Mouse (Mus musculus) intestine, postnatal 0 days (tissue): ENCODE measurements at regions not wholly inside any gene's neighbourhood (a gene's known extent, or its start where the extent isn't known, plus 50 kb on each side); places are given as distances from the start of the nearest gene placed in this dataset.

Source experiments
- ATAC-seq: fragments of 200-750 bp; cut with Nextera tagmentation; 2 replicates; pipeline ENCODE4 v1.8.0; 2017; ENCODE audit warnings: mild to moderate bottlenecking, moderate TSS enrichment, moderate library complexity
- H3K27ac ChIP-seq: fragments of 300-500 bp; sonication (generic); 2 replicates; pipeline ENCODE4 v1.5.1; 2014; ENCODE audit warnings: mild to moderate bottlenecking, low read depth, low read length, moderate library complexity
- H3K27me3 ChIP-seq: fragments of 300-500 bp; sonication (generic); replicated peaks from 2 replicates; pipeline ENCODE4 v1.6.1; 2014; ENCODE audit warnings: low read length, mixed read lengths; ENCODE audit not compliant: control insufficient read depth, insufficient read depth
- H3K36me3 ChIP-seq: fragments of 300-500 bp; sonication (generic); 2 replicates; pipeline ENCODE4 v1.6.1; 2014; ENCODE audit warnings: mild to moderate bottlenecking, moderate library complexity; ENCODE audit not compliant: control insufficient read depth, insufficient read depth
- H3K4me1 ChIP-seq: fragments of 300-500 bp; sonication (generic); replicated peaks from 2 replicates; pipeline ENCODE4 v1.6.1; 2014; ENCODE audit warnings: antibody characterized with exemption, low read length, mixed read lengths; ENCODE audit not compliant: control insufficient read depth, insufficient read depth
- H3K4me2 ChIP-seq: fragments of 300-500 bp; sonication (generic); replicated peaks from 2 replicates; pipeline ENCODE4 v1.6.1; 2014; ENCODE audit warnings: low read depth, mild to moderate bottlenecking, moderate library complexity
- H3K4me3 ChIP-seq: fragments of 300-500 bp; sonication (generic); 2 replicates; pipeline ENCODE4 v1.5.1; 2014; ENCODE audit warnings: low read depth, low read length
- H3K9ac ChIP-seq: fragments of 300-500 bp; sonication (generic); 2 replicates; pipeline ENCODE4 v1.6.1; 2014; ENCODE audit warnings: mild to moderate bottlenecking, low read depth, low read length
- H3K9me3 ChIP-seq: fragments of 300-500 bp; sonication (generic); 2 replicates; pipeline ENCODE4 v1.6.1; 2016; ENCODE audit warnings: mixed run types; ENCODE audit not compliant: control insufficient read depth
- CTCF ChIP-seq: sonication (generic); IDR thresholded peaks from 2 replicates; pipeline ENCODE4 v1.5.1; 2016; ENCODE audit warnings: low read depth, mild to moderate bottlenecking, control low read depth, antibody characterized with exemption, moderate library complexity
- WGBS: fragments of 180-500 bp; shearing (Covaris S2); extraction: QIAGEN DNeasy Blood & Tissue Kit; methylation state at CpG from one replicate; pipeline ENCODE4 v1.1.7; 2014; 5-methylcytosine and 5-hydroxymethylcytosine counted together

DNA sequence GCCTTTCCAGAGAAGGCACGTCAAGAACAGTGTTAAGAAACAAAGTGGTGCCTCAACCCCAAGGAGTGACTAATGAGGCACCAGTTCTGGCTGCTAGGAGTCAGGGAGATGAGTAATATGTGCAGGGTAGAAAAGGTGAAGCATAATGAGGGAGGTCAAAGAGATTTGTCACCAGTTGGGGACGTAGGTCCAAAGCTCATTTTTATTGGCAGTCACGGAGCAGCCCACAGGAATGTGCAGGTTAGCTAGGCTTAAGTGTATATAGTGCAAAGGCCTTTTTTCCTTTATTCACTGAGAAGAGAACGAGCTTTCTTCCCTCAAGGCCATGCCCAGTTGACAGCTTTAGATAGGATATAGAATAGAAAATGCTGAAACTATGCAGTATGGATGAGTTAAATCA is 261.8 kb downstream of the Rad51ap2 start:
- H3K9ac ChIP-seq = no peak overlapping the region
- H3K9me3 ChIP-seq = no peaks in the 10 kb centered on the region
- TF ChIP-seq CTCF = no peak
- peak; percentile 22 for ATAC-seq
- H3K27ac ChIP-seq = no peak overlapping the region
- H3K4me3 ChIP-seq = no peak overlapping the region
- H3K36me3 ChIP-seq = no peaks in the 10 kb centered on the region
- H3K4me1 ChIP-seq = no peaks in the 10 kb centered on the region
- no peaks in the 10 kb centered on the region for H3K27me3 ChIP-seq
- 46% methylated on average over 4 of the region's 4 CpGs for WGBS
- no peak overlapping the region for H3K4me2 ChIP-seq

DNA sequence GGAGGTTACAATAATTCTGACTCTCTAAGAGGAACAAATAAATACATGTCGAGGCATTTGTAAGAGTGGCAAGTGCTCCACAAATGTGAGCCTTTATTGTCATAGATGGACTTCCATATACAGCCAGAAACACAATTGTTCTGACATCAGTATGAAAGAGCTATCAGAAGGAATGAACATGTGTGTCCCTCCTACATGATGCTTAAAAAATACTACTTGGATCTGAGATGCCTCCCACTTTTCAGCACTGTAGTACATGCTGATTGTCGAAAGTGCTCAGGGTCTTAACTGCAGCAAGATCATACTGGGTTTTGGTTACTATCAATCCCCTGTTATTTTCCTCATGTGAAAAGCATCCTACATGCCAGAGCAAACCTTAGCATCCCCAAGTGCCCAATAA is 295.6 kb downstream of the Rad51ap2 start:
- Histone ChIP-seq H3K4me1 (no peaks in the 10 kb centered on the region), H3K4me2 (no peak overlapping the region), H3K9me3 (no peaks in the 10 kb centered on the region), H3K27ac (no peak overlapping the region), H3K4me3 (no peak overlapping the region), H3K36me3 (no peaks in the 10 kb centered on the region), H3K27me3 (no peaks in the 10 kb centered on the region), H3K9ac (no peak overlapping the region)
- 86% methylated on average over 2 of the region's 2 CpGs for WGBS
- TF ChIP-seq CTCF = no peak
- no peak for ATAC-seq

DNA sequence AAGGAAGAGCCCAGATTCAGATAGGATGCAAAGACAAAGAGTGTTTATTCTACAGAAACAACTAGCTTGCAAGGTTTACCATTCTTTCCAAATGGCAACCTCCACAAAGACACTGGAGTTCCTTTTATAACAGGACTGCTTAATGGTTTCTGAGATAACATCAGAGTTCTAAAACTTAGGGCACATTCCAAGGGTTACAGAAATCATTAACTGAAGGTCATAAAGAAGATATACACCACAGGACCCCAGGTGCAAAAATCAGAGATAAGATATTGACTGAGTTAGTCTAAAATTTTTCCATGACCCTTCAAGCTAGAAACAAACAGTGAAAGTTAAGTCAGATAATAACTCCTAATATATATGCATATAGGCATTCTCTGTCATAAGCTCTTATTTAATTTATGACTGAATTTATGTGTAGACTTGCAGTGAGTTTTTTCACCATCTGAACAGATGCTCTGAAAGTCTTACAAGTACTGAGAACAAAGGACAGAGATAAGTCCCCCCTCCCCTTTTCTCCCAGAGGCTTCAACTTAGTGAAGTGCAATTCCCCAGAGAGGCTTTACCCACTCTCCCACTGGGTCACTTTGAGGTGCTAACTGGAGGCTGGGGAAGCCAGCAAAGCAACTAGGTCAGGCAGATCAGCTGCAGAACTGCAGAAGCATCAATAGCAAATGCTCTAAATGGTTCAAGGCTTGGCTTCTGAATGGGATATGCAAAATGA is 298.5 kb downstream of the Rad51ap2 start:
- ATAC-seq = no peak
- Histone ChIP-seq H3K9ac (no peak overlapping the region), H3K27ac (no peak overlapping the region), H3K4me1 (no peaks in the 10 kb centered on the region), H3K9me3 (no peaks in the 10 kb centered on the region), H3K36me3 (no peaks in the 10 kb centered on the region), H3K4me2 (no peak overlapping the region), H3K4me3 (no peak overlapping the region), H3K27me3 (no peaks in the 10 kb centered on the region)
- no peak for TF ChIP-seq CTCF

DNA sequence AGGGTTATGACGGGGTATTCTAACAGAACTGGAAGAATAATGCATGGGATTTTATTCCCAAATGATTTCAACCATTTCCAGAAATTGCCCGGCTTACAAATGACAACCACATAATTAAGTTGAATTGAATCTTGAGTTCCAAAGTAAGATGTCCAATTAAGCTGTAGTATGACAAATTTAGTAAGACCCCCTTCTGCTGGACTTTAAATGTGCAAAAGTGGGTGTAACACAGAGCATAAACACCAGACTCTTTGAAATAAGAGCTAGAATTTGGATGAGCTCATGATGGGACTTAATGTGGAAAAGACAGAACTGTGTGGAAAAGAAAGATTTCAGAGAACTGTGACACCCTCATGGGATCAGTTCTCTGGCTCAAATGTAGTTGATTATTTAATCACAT is 346.4 kb downstream of the Rad51ap2 start:
- WGBS = 88% methylated on average over 2 of the region's 2 CpGs
- Histone ChIP-seq H3K27ac (no peak overlapping the region), H3K4me3 (no peak overlapping the region), H3K4me1 (no peaks in the 10 kb centered on the region), H3K27me3 (no peaks in the 10 kb centered on the region), H3K4me2 (no peak overlapping the region), H3K9ac (no peak overlapping the region), H3K9me3 (no peaks in the 10 kb centered on the region), H3K36me3 (no peaks in the 10 kb centered on the region)
- ATAC-seq = no peak
- TF ChIP-seq CTCF = no peak

DNA sequence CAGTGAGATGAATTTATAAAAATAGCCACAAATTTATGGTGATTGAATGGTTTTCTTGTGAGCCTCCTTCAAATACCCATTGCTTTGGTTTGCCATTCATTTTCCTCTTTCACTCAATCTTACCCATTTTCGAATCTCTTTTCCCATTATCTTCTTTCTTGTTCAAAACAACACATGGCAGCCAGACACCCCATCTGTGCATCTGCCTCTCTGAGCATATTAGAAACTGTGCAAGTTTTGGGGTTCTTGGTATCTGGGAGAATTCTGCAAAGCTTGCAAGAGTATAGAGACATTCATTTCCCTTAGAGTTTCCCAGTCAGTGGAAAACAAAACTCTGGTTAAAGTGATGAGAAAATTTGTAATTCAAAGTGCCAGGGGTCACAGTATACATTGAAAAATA is 347.3 kb downstream of the Rad51ap2 start:
- ATAC-seq = no peak
- no peaks in the 10 kb centered on the region for H3K9me3 ChIP-seq
- H3K4me1 ChIP-seq = no peaks in the 10 kb centered on the region
- TF ChIP-seq CTCF = no peak
- no peak overlapping the region for H3K27ac ChIP-seq
- H3K4me3 ChIP-seq = no peak overlapping the region
- no peaks in the 10 kb centered on the region for H3K27me3 ChIP-seq
- H3K9ac ChIP-seq = no peak overlapping the region
- 68% methylated on average over 1 of the region's 1 CpGs for WGBS
- H3K36me3 ChIP-seq = no peaks in the 10 kb centered on the region
- H3K4me2 ChIP-seq = no peak overlapping the region

DNA sequence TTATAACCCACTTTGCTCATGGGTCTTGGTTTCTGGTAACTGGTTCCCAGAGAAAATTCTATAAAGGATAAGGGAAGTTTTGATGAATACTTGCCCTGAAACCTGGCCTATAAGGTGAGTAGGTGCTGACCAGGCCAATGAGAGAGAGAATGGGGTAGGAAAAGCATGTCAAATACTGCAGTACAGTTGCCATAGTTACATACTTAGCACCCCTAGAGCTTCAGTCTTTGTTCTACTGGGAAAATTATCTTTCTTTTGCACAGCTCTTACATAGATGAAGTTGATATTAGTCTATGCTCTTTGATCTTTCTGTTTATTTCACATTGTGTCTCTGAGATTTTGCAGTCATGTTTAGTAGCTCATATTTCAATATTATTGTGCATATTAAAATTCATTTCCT is 373.8 kb downstream of the Rad51ap2 start:
- H3K9me3 ChIP-seq = no peaks in the 10 kb centered on the region
- H3K36me3 ChIP-seq = no peaks in the 10 kb centered on the region
- no peak overlapping the region for H3K4me2 ChIP-seq
- no peak for TF ChIP-seq CTCF
- ATAC-seq = no peak
- H3K4me3 ChIP-seq = no peak overlapping the region
- no peaks in the 10 kb centered on the region for H3K27me3 ChIP-seq
- no peaks in the 10 kb centered on the region for H3K4me1 ChIP-seq
- H3K27ac ChIP-seq = no peak overlapping the region
- H3K9ac ChIP-seq = no peak overlapping the region

DNA sequence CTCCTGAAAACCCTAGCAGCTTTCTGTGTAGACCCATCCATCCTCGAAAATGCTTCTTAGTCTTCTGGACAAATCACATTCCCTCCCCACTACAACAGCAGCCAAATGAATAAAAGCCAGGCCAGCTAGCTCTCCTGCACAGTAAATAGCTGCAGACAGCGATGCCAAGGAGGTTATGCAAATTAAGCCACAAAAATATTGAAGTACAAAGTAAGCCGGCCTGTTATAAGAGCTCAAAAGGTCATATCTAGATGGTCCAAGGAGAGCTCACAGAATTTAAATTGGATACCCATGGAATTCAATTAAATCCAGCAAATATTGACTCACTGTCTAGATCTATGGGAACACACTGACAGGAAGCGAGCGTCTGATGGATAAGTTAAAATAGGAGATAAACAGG is 375.4 kb downstream of the Rad51ap2 start:
- no peak overlapping the region for H3K27ac ChIP-seq
- no peaks in the 10 kb centered on the region for H3K36me3 ChIP-seq
- no peaks in the 10 kb centered on the region for H3K27me3 ChIP-seq
- no peak overlapping the region for H3K9ac ChIP-seq
- no peaks in the 10 kb centered on the region for H3K4me1 ChIP-seq
- no peak overlapping the region for H3K4me3 ChIP-seq
- H3K9me3 ChIP-seq = no peaks in the 10 kb centered on the region
- no peak for TF ChIP-seq CTCF
- no peak overlapping the region for H3K4me2 ChIP-seq
- ATAC-seq = no peak
- WGBS = 48% methylated on average over 5 of the region's 5 CpGs
